Mouse (Mus musculus) testis, postnatal 10 days (tissue): Measurements from ENCODE around the gene Cacna1a.
"Not testable (repeated sequence)": the region's sequence is repeated elsewhere in the genome, so short reads cannot be mapped to it uniquely, and the experiment has no call there.

Experiments
- DNase-seq: peaks from one replicate; pipeline ENCODE4 v3.0.0; 2021; ENCODE audit warnings: low spot score

The Cacna1a gene

GRCm38 (mm10) chr8:84474456-84474855, 86.2 kb downstream of the Cacna1a start:
- no peak for DNase-seq

DNA sequence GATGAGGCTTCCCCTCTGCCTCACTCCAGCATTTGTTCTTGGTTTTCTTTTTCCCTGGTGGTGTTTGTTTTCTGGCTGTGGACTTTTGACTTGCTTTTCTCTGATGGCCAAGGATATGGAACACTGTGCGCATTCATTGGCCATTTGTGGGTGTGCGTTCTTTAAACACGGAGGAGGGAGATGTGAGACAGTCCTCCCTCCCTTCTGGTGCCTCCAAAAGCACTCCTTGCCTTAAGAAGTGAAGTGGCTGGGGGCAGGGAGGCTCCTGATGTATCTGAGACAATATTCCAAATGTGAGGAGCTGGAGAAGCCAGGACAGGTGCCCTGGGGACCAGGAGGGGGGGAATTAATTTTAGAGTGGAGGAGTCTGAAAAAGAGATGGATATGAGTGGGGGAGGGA, 89.1 kb downstream of the Cacna1a start:
- DNase-seq = no peak

GRCm38 (mm10) chr8:84483004-84483403, 94.8 kb downstream of the Cacna1a start:
- no peak for DNase-seq

DNA sequence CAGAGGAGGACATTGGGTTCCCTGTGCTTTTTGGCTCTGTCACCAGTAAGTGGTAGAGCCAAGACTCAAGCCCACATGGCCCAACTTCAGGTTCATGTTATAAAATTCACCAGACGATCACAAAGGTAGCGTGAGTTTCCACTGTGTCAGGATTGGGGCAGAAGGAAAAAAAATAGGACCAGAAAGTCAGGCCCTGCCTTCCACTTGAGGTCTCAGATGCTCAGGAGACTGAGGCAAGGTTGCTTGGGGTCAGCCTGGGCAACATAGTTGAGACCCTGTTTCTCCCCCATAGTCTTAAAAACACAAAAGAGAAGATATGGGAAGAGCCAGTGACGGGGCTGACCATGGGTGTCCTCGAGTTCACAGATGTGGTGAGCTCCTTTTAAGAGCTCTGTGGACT, 97.1 kb downstream of the Cacna1a start:
- no peak for DNase-seq

DNA sequence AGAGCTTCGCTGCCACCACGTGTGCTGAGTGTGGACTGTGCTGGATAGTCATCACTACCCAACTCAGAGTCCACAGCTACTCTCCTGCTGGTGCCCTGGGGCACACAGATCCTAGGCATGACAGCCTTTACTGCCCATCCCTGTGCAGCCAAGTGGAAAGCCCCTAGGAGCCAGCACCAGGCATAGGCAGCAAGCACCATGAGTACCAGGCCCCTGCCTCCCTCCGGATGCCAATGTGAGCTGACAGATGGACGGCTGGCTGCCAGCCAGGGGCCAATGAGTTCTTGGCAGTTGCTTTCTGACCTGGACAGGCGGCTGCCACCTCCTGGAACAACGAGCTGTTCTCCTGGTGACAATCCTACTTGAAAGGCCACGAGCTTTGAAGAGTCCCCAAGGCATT, 97.6 kb downstream of the Cacna1a start:
- no peak for DNase-seq

- DNase-seq = no peak
Observed at GRCm38 (mm10) chr8:84489223-84489622, 101.0 kb downstream of the Cacna1a start.

- no peak for DNase-seq
Observed at GRCm38 (mm10) chr8:84494541-84495084, 106.4 kb downstream of the Cacna1a start.

DNA sequence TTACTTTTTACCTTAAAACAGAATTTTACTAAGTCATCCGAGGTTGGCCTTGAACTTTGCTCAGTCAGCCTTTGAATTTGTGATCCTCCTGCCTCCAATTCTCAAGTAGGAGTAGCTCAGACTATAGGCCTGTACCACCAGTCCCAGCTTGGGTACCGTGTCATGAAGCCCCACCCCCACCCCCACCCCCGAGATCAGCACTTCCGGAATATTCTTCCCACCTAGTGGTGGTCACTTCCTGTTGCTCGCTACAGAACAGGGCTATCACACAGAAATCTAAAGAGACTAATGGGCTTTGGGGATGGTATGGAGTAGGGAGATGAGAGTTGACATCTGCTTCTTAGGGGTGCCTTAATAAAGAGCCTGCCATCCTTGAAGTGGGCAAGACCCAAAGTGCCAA, 112.9 kb downstream of the Cacna1a start:
- no peak for DNase-seq

GRCm38 (mm10) chr8:84501671-84502308, 113.5 kb downstream of the Cacna1a start:
- DNase-seq = no peak

GRCm38 (mm10) chr8:84502638-84503037, 114.4 kb downstream of the Cacna1a start:
- DNase-seq = no peak

GRCm38 (mm10) chr8:84507220-84507619, 119.0 kb downstream of the Cacna1a start:
- no peak for DNase-seq

DNA sequence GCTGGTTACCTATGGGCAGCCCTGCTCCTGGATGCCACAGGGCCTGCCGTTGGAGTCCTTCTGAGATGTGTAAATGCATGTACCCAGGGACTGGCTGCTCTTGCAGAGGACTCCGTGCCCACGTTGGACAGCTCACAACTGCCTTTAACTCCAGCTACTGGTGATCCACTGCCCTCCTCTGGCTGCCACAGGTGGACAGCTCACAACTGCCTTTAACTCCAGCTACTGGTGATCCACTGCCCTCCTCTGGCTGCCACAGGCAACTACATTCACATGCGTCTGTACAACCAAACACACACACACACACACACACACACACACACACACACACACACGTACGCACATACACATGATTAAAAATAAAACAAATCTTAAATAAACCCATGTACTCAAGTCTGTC, 121.5 kb downstream of the Cacna1a start:
- DNase-seq = not testable (repeated sequence)

DNA sequence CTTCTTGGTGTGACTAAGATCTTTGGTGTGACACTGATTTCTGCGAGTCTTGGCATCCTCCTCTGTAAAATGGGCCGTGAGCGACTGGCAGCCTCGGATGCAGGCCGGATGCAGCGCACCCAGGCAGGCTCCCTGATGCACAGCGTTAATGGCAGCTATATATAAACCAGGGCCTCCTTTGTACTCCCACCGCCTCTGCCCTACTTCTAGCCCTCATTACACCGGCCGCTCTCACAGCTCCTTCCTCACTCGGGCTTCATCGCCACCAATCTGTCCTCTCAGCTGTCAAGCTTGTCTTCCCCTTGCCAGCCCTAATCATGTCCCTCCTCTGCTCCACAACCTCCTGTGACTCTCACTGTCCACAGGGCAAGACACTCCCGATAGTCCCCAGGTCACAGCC, 123.4 kb downstream of the Cacna1a start:
- no peak for DNase-seq

- DNase-seq = peak; percentile 62
Observed at GRCm38 (mm10) chr8:84513765-84514164, 125.5 kb downstream of the Cacna1a start.

- DNase-seq = no peak
Observed at GRCm38 (mm10) chr8:84518180-84518579, 129.9 kb downstream of the Cacna1a start.

DNA sequence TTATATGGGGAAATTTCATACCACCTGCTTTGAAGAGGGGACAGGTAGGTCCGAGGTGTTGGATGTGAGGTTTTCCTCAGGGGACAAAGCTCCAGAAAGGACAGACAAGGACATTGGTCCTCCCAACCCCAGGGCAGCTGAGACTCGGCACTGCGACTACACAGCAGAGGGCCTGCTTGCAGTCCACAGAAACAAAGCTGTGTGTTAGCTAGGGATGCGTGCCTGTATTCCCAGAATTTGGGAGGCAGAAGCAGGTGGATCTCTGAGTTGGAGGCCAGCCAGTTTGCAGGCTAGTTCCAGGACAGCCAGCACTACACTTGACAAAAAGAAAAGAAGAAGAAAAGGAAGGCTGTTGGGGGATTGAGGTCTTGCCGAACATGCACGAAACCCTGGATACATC, 130.5 kb downstream of the Cacna1a start:
- DNase-seq = no peak

- DNase-seq = no peak
Observed at GRCm38 (mm10) chr8:84519767-84520626, 131.8 kb downstream of the Cacna1a start.

DNA sequence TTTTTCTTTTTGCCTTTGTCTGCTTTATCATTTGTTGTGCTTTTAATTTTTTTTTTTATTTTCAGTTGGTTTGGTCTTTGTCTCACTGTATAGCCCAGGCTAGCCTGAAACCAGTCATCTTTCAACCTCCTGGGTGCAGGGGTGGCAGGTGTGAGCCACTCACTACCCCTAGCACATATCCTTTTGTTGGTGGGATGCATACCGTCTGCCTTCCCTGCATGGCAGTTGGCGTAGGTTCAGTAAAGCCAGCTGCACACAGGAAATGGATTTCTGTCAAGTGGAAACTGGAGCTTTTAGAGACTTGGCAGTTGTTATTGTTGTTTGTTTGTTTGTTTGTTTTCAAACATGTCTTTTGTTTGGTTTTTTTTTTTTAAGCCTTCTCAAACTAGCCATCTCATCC, 132.8 kb downstream of the Cacna1a start:
- DNase-seq = no peak

DNA sequence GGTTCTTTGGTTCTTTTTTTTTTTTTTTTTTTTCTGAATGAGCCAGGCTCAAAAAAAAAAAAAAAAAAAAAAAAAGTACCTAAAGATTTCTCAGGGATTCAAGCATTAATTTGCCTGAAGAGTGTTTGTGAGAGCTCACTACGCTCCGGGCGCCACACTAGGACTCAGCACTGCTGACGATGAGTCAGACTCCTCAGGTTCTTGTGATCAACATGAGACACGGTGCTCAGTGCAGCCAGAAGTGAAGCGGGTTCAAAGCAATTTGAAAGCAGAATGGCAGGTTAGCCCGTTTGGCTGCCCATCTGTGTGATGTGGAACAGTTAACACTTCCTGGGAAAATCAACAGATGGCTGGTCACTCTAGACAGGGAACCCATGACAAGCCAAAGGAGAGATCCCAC, 139.8 kb downstream of the Cacna1a start:
- DNase-seq = no peak

- DNase-seq = no peak
Observed at GRCm38 (mm10) chr8:84529548-84529947, 141.3 kb downstream of the Cacna1a start.

DNA sequence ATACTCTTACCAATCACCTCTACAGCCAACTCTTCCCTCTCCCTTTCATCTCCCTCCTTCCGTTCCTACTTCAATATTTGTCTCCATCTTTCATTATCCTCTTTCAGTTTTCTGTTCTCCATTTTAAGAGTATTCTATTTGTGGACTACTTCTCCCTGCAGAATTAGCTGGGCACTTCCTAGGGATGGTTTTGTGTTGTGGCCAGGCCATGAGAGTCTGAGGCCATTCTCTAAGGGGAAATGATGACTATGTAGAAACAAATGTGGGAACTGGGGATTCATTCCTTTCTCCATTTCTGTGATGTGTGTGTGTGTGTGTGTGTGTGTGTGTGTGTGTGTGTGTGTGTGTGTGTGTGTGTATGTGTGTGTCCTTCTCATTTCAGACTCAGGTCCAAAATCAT, 144.5 kb downstream of the Cacna1a start:
- DNase-seq = no peak

DNA sequence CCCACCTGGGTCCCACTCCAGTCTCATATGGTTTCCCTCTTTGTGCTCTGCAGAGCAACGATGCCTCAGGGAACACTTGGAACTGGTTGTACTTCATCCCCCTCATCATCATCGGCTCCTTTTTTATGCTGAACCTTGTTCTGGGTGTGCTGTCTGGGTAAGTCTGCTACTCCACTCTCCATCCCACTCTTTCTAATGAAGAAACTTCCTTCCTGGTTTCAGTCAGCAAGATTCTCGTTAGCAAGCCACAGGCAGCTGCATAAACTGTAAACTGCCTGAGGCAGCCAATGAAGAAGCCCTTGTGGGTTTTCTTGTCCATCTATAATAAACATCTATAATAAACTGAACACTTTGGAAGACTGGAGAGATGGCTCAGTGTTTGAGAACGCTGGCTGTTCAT, 145.1 kb downstream of the Cacna1a start:
- no peak for DNase-seq

GRCm38 (mm10) chr8:84536917-84537316, 148.7 kb downstream of the Cacna1a start:
- no peak for DNase-seq
